16 mouse cellular contexts compared by ENCODE assay signal in the genomic region with DNA sequence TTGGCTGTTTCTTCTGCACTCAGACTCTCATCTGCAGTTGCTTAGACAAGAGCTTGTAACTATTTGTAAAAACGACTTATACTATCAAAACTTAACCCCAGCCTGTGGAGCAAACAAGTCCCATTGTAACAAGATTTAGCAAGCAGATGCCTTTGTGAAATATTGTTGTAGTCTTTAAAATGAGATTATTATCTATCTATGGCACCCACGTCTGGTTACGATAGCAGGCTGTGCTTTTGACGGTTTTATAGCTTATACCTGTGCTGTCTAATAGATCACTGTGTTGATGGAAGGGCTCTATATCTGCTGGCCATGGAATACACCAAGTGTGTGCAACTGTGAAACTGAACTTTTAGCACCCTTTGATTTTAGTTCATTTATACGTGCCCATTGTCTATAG.
DNase-seq lines count a peak whose midpoint lies in the region.
"Had no signal": no experiment of that assay in that cellular context is flagged by ENCODE, and none has a peak within 500 bp of the region (broad histone marks: within the 10 kb centered on the region; RNA-seq: fewer than 3 reads in every experiment).

No protein-coding gene starts in this region.

- H3K9me3 ChIP-seq in limb, embryonic 10.5 days (replicated peaks): no peaks in the 10 kb centered on the region
- no peaks in the 10 kb centered on the region for H3K9me3 ChIP-seq in embryonic facial prominence, embryonic 10.5 days
- H3K9me3 ChIP-seq: G1E had no signal

- no peaks in the 10 kb centered on the region for H3K4me1 ChIP-seq in limb, embryonic 10.5 days
- no peaks in the 10 kb centered on the region for H3K4me1 ChIP-seq in embryonic facial prominence, embryonic 10.5 days

- H3K36me3 ChIP-seq in limb, embryonic 10.5 days: no peaks in the 10 kb centered on the region
- H3K36me3 ChIP-seq in embryonic facial prominence, embryonic 10.5 days (replicated peaks): no peaks in the 10 kb centered on the region
- H3K36me3 ChIP-seq: G1E had no signal

- H3K27ac ChIP-seq in limb, embryonic 10.5 days: no peak overlapping the region
- H3K27ac ChIP-seq in embryonic facial prominence, embryonic 10.5 days (replicated peaks): no peak overlapping the region

- no peak overlapping the region for H3K4me3 ChIP-seq in limb, embryonic 10.5 days
- H3K4me3 ChIP-seq in embryonic facial prominence, embryonic 10.5 days: no peak overlapping the region

- 90% methylated on average over 5 of the region's 5 CpGs for WGBS in limb, embryonic 10.5 days
- WGBS in embryonic facial prominence, embryonic 10.5 days: 88% methylated on average over 5 of the region's 5 CpGs

- peak; percentile 59 for DNase-seq in fat pad, adult 2 months (ENCODE audit: extremely low read depth, low read depth, low spot score)
- peak; percentile 56 for DNase-seq in gonadal fat pad, adult 2 months (ENCODE audit: low read depth)
- no peak for DNase-seq in limb, embryonic 10.5 days (ENCODE audit: low spot score)
- no peak for DNase-seq in embryonic facial prominence, embryonic 10.5 days (ENCODE audit: low spot score)
- DNase-seq: adrenal gland, adult 2 months; adrenal gland, adult 8-10 months; adrenal gland, postnatal 10 days; adrenal gland, postnatal 14 days; adrenal gland, postnatal 25 days; adrenal gland, postnatal 36 days; B cell, adult 2 months; cerebellum, adult 11 months; cerebellum, adult 11-12 months; cerebellum, adult 18-20 months had no signal

- no peaks in the 10 kb centered on the region for H3K27me3 ChIP-seq in limb, embryonic 10.5 days (ENCODE audit: low read depth, poor library complexity, severe bottlenecking)
- no peaks in the 10 kb centered on the region for H3K27me3 ChIP-seq in embryonic facial prominence, embryonic 10.5 days (replicated peaks; ENCODE audit: low read depth, poor library complexity, severe bottlenecking)
- H3K27me3 ChIP-seq: CH12.LX had no signal

Comparison
In these comparisons a context has a peak if more than half of its experiments do, and no peak if none do; other contexts are left out.
1. DNase-seq: peak in fat pad, adult 2 months (single experiment) and gonadal fat pad, adult 2 months (single experiment); none in limb, embryonic 10.5 days (single experiment) and embryonic facial prominence, embryonic 10.5 days (single experiment).